Mouse (Mus musculus) MN1 (cell line): ENCODE data around the gene Ankrd31.
"Not testable (repeated sequence)": the region's sequence is repeated elsewhere in the genome, so short reads cannot be mapped to it uniquely, and the experiment has no call there.

Source experiments
- DNase-seq: peaks from one replicate; pipeline ENCODE4 v3.0.0-alpha.2; 2016; ENCODE audit warnings: low spot score

The Ankrd31 gene

GRCm38 (mm10) chr13:96941481-96941880 is 193.4 kb downstream of the Ankrd31 start:
- DNase-seq: not testable (repeated sequence)

GRCm38 (mm10) chr13:96943571-96943970 is 195.5 kb downstream of the Ankrd31 start:
- DNase-seq: no peak

- DNase-seq: no peak
These were observed 197.7 kb downstream of the Ankrd31 start for GRCm38 (mm10) chr13:96945748-96946147.

- no peak for DNase-seq
These were observed 199.7 kb downstream of the Ankrd31 start for GRCm38 (mm10) chr13:96947722-96948121.

GRCm38 (mm10) chr13:96951880-96952279 is 203.8 kb downstream of the Ankrd31 start:
- no peak for DNase-seq

GRCm38 (mm10) chr13:96956466-96956865 is 208.4 kb downstream of the Ankrd31 start:
- DNase-seq: no peak
